Mouse (Mus musculus) midbrain, embryonic 13.5 days (tissue): ENCODE measurements around the gene Rims1. TPM values are rescaled to one million over a fixed set of nuclear protein-coding genes. Genes with fewer than 3 reads are reported as not detected.
A peak's percentile ranks its signal among the peaks of the same experiment; 100 is the strongest.

ENCODE experiments used
- ATAC-seq: fragments of 200-750 bp; cut with Nextera tagmentation; 2 replicates; pipeline ENCODE4 v1.8.0; 2017; ENCODE audit warnings: mild to moderate bottlenecking, moderate TSS enrichment, moderate library complexity
- H3K27ac ChIP-seq: fragments of 300-500 bp; sonication (generic); 2 replicates; pipeline ENCODE4 v1.5.1; 2015; ENCODE audit warnings: inconsistent platforms, mild to moderate bottlenecking, moderate library complexity
- H3K27me3 ChIP-seq: fragments of 300-500 bp; sonication (generic); 2 replicates; pipeline ENCODE4 v1.6.1; 2015; ENCODE audit warnings: mild to moderate bottlenecking, inconsistent platforms
- H3K36me3 ChIP-seq: fragments of 300-500 bp; sonication (generic); 2 replicates; pipeline ENCODE4 v1.6.1; 2015; ENCODE audit warnings: mild to moderate bottlenecking, inconsistent platforms
- H3K4me1 ChIP-seq: fragments of 300-500 bp; sonication (generic); replicated peaks from 2 replicates; pipeline ENCODE4 v1.6.1; 2015; ENCODE audit warnings: inconsistent platforms
- H3K4me2 ChIP-seq: fragments of 300-500 bp; sonication (generic); replicated peaks from 2 replicates; pipeline ENCODE4 v1.6.1; 2015; ENCODE audit warnings: moderate library complexity, mild to moderate bottlenecking, inconsistent platforms
- H3K4me3 ChIP-seq: fragments of 300-500 bp; sonication (generic); replicated peaks from 2 replicates; pipeline ENCODE4 v1.5.1; 2015; ENCODE audit warnings: mild to moderate bottlenecking, inconsistent platforms
- H3K9ac ChIP-seq: fragments of 300-500 bp; sonication (generic); replicated peaks from 2 replicates; pipeline ENCODE4 v1.6.1; 2015; ENCODE audit warnings: mild to moderate bottlenecking, inconsistent platforms
- H3K9me3 ChIP-seq: fragments of 300-500 bp; sonication (generic); 2 replicates; pipeline ENCODE4 v1.6.1; 2016; ENCODE audit warnings: mild to moderate bottlenecking, inconsistent platforms
- WGBS: fragments of 180-500 bp; shearing (Covaris S2); methylation state at CpG from one replicate; pipeline ENCODE4 v1.1.7; 2015; 5-methylcytosine and 5-hydroxymethylcytosine counted together
- polyA plus RNA-seq: library from polyadenylated mRNA; unstranded; fragments of >200 nt; fragmentation: Nextera tagmentation; extraction: Ambion mirVana; gene quantifications from 2 replicates; pipeline ENCODE4 v1.2.1, GENCODE M21; 2015

Gene Rims1
- polyA plus RNA-seq, 1 experiment from 2014 or later, result 9.4 TPM

GRCm38 (mm10) chr1:22538129-22538528 is 267.7 kb downstream of the Rims1 start:
- Histone ChIP-seq H3K4me3 (no peak overlapping the region), H3K27me3 (peaks cover 28% of the 10 kb centered on the region), H3K27ac (no peak overlapping the region), H3K9me3 (no peaks in the 10 kb centered on the region), H3K4me1 (0 out of 2 replicates have a peak, but pooled peaks cover under 1% of the 10 kb centered on the region), H3K36me3 (no peaks in the 10 kb centered on the region), H3K4me2 (no peak overlapping the region), H3K9ac (no peak overlapping the region)
- WGBS, result 85% methylated on average over 7 of the region's 7 CpGs
- ATAC-seq, result no peak

- Histone ChIP-seq H3K9ac (no peak overlapping the region), H3K9me3 (no peaks in the 10 kb centered on the region), H3K27me3 (peaks cover 28% of the 10 kb centered on the region), H3K4me3 (no peak overlapping the region), H3K36me3 (no peaks in the 10 kb centered on the region), H3K4me1 (0 out of 2 replicates have a peak, but pooled peaks cover 3% of the 10 kb centered on the region), H3K4me2 (no peak overlapping the region), H3K27ac (no peak overlapping the region)
- ATAC-seq, result no peak
- WGBS, result 91% methylated on average over 2 of the region's 2 CpGs
Observed at GRCm38 (mm10) chr1:22536776-22537175, 269.0 kb downstream of the Rims1 start.

GRCm38 (mm10) chr1:22535049-22535448 is 270.7 kb downstream of the Rims1 start:
- H3K4me1 ChIP-seq, result 0 out of 2 replicates have a peak, but pooled peaks cover 3% of the 10 kb centered on the region
- H3K9me3 ChIP-seq, result no peaks in the 10 kb centered on the region
- peaks cover 28% of the 10 kb centered on the region for H3K27me3 ChIP-seq
- no peak overlapping the region for H3K4me2 ChIP-seq
- ATAC-seq, result no peak
- no peak overlapping the region for H3K4me3 ChIP-seq
- 72% methylated on average over 4 of the region's 4 CpGs for WGBS
- no peaks in the 10 kb centered on the region for H3K36me3 ChIP-seq
- no peak overlapping the region for H3K9ac ChIP-seq
- H3K27ac ChIP-seq, result no peak overlapping the region

GRCm38 (mm10) chr1:22533146-22534096 is 272.4 kb downstream of the Rims1 start:
- under 1% methylated on average over 103 of the region's 112 CpGs for WGBS
- peak; percentile 95 for ATAC-seq
- peak overlapping the region; percentile 77 for H3K27ac ChIP-seq

GRCm38 (mm10) chr1:22515103-22515502 is 290.7 kb downstream of the Rims1 start:
- H3K9me3 ChIP-seq, result no peaks in the 10 kb centered on the region
- H3K27ac ChIP-seq, result no peak overlapping the region
- WGBS, result 91% methylated on average over 4 of the region's 4 CpGs
- no peaks in the 10 kb centered on the region for H3K36me3 ChIP-seq
- H3K4me2 ChIP-seq, result no peak overlapping the region
- H3K9ac ChIP-seq, result no peak overlapping the region
- no peak for ATAC-seq
- H3K4me1 ChIP-seq, result no peaks in the 10 kb centered on the region
- no peak overlapping the region for H3K4me3 ChIP-seq
- H3K27me3 ChIP-seq, result no peaks in the 10 kb centered on the region

More at GRCm38 (mm10) chr1:22533146-22534096, 272.4 kb downstream of the Rims1 start:
- Histone ChIP-seq H3K4me2 (peak overlapping the region; percentile 84), H3K27me3 (peaks cover 28% of the 10 kb centered on the region), H3K4me3 (peak overlapping the region; percentile 75), H3K36me3 (no peaks in the 10 kb centered on the region), H3K9me3 (no peaks in the 10 kb centered on the region), H3K4me1 (0 out of 2 replicates have a peak, but pooled peaks cover 3% of the 10 kb centered on the region), H3K9ac (peak overlapping the region; percentile 74)

- H3K27me3 ChIP-seq, result no peaks in the 10 kb centered on the region
- no peak overlapping the region for H3K4me2 ChIP-seq
- H3K9ac ChIP-seq, result no peak overlapping the region
- no peak for ATAC-seq
- WGBS, result 88% methylated on average over 16 of the region's 16 CpGs
- H3K4me1 ChIP-seq, result peaks cover 7% of the 10 kb centered on the region
- no peaks in the 10 kb centered on the region for H3K9me3 ChIP-seq
- no peak overlapping the region for H3K4me3 ChIP-seq
- H3K27ac ChIP-seq, result no peak overlapping the region; the same call in 1 of the 2 replicates
- H3K36me3 ChIP-seq, result no peaks in the 10 kb centered on the region
Observed at GRCm38 (mm10) chr1:22512421-22512820, 293.4 kb downstream of the Rims1 start.

GRCm38 (mm10) chr1:22511614-22512013 is 294.2 kb downstream of the Rims1 start:
- Histone ChIP-seq H3K9ac (no peak overlapping the region), H3K36me3 (no peaks in the 10 kb centered on the region), H3K9me3 (no peaks in the 10 kb centered on the region), H3K4me3 (no peak overlapping the region), H3K4me2 (no peak overlapping the region), H3K27ac (no peak overlapping the region), H3K4me1 (peaks cover 7% of the 10 kb centered on the region), H3K27me3 (no peaks in the 10 kb centered on the region)
- ATAC-seq, result no peak
- WGBS, result 84% methylated on average over 9 of the region's 9 CpGs

GRCm38 (mm10) chr1:22508735-22509615 is 296.8 kb downstream of the Rims1 start:
- no peak overlapping the region for H3K9ac ChIP-seq

GRCm38 (mm10) chr1:22487270-22487864 is 318.4 kb downstream of the Rims1 start:
- peak; percentile 66 for ATAC-seq
- no peak overlapping the region for H3K4me3 ChIP-seq
- WGBS, result 55% methylated on average over 7 of the region's 7 CpGs

More at GRCm38 (mm10) chr1:22508735-22509615, 296.8 kb downstream of the Rims1 start:
- Histone ChIP-seq H3K4me2 (no peak overlapping the region), H3K27me3 (no peaks in the 10 kb centered on the region), H3K9me3 (no peaks in the 10 kb centered on the region), H3K4me3 (no peak overlapping the region), H3K4me1 (peaks cover 7% of the 10 kb centered on the region), H3K27ac (peak overlapping the region; percentile 54; the same call in 1 of the 2 replicates), H3K36me3 (no peaks in the 10 kb centered on the region)
- 61% methylated on average over 11 of the region's 11 CpGs for WGBS
- peak; percentile 56 for ATAC-seq

GRCm38 (mm10) chr1:22476220-22476619 is 329.6 kb downstream of the Rims1 start:
- ATAC-seq, result no peak
- H3K27ac ChIP-seq, result no peak overlapping the region
- peaks cover 4% of the 10 kb centered on the region; the same call in 1 of the 2 replicates for H3K36me3 ChIP-seq
- H3K4me1 ChIP-seq, result peaks cover 4% of the 10 kb centered on the region; the same call in 1 of the 2 replicates
- H3K9ac ChIP-seq, result no peak overlapping the region
- H3K9me3 ChIP-seq, result no peaks in the 10 kb centered on the region
- no peak overlapping the region for H3K4me3 ChIP-seq
- no peak overlapping the region for H3K4me2 ChIP-seq
- H3K27me3 ChIP-seq, result no peaks in the 10 kb centered on the region
- 81% methylated on average over 2 of the region's 2 CpGs for WGBS

More at GRCm38 (mm10) chr1:22487270-22487864, 318.4 kb downstream of the Rims1 start:
- H3K9me3 ChIP-seq, result no peaks in the 10 kb centered on the region
- H3K36me3 ChIP-seq, result no peaks in the 10 kb centered on the region
- H3K27me3 ChIP-seq, result no peaks in the 10 kb centered on the region
- no peaks in the 10 kb centered on the region for H3K4me1 ChIP-seq
- no peak overlapping the region for H3K27ac ChIP-seq
- H3K9ac ChIP-seq, result no peak overlapping the region
- H3K4me2 ChIP-seq, result no peak overlapping the region

GRCm38 (mm10) chr1:22467033-22467432 is 338.8 kb downstream of the Rims1 start:
- Histone ChIP-seq H3K9ac (no peak overlapping the region), H3K27ac (no peak overlapping the region), H3K27me3 (no peaks in the 10 kb centered on the region), H3K4me2 (no peak overlapping the region), H3K4me1 (no peaks in the 10 kb centered on the region), H3K4me3 (no peak overlapping the region), H3K9me3 (no peaks in the 10 kb centered on the region), H3K36me3 (no peaks in the 10 kb centered on the region)
- 83% methylated on average over 3 of the region's 3 CpGs for WGBS
- ATAC-seq, result no peak
